9 mouse cellular contexts compared by ENCODE assay signal in the genomic region with DNA sequence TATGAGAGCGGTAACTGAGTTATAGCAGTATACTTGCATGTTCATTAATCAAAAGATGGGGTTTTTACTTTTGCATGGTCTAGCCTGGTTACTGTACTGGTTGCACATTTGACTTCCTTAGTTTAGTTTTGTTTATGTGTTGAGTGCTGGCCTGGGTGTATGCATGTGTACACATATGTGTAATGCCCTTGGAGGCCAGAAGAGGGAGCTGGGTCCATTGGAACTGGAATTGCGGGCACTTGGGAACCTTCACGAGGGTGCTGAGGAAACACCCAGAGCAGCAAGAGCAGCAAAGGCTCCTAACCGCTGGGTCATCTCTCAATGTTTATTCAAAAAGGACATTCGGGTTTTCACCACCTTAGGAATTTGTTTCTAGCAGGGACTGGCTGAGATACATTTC.
DNase-seq lines count a peak whose midpoint lies in the region; ATAC-seq and TF ChIP-seq lines count a peak whose summit lies in the region.
"Had no signal": no experiment of that assay in that cellular context is flagged by ENCODE, and none has a peak within 500 bp of the region (broad histone marks: within the 10 kb centered on the region; RNA-seq: fewer than 3 reads in every experiment).

No protein-coding gene starts in this region.

- no peak overlapping the region for H3K9ac ChIP-seq in liver, adult 2 months (ENCODE audit: low read depth, low read length)
- no peak overlapping the region for H3K9ac ChIP-seq in liver, embryonic 11.5 days (ENCODE audit: low read depth, low read length)

- H3K79me2 ChIP-seq in liver, adult 2 months (ENCODE audit: control insufficient read depth, insufficient read depth, low read length): no peaks in the 10 kb centered on the region

- TF ChIP-seq CTCF in cerebellum, adult 2 months (IDR thresholded peaks at IDR 0.05; ENCODE audit: borderline replicate concordance, insufficient read depth, low read depth, low read length): peak; percentile 60; the same call in 1 of the 2 replicates
- TF ChIP-seq CTCF in liver, adult 2 months (IDR thresholded peaks at IDR 0.05; ENCODE audit: low read depth, low read length): peak; percentile 67
- peak; percentile 43; the same call in 1 of the 2 replicates for TF ChIP-seq CTCF in brain, embryonic 14.5 days (IDR thresholded peaks at IDR 0.05; ENCODE audit: borderline replicate concordance, extremely low read depth, insufficient read depth, insufficient read length)

- DNase-seq in cerebellum, adult 2 months: peak; percentile 14 to 17
- no peak for DNase-seq in cerebellum, adult 11 months
- DNase-seq in liver, adult 2 months (ENCODE audit: extremely low read depth, low read depth, low spot score): peak; percentile 48
- no peak for DNase-seq in liver, embryonic 11.5 days (ENCODE audit: low spot score)
- no peak for DNase-seq in brain, embryonic 14.5 days (ENCODE audit: low read depth)
- DNase-seq in limb, embryonic 10.5 days (ENCODE audit: low spot score): peak; percentile 44
- peak; percentile 67 for DNase-seq in testis, postnatal 10 days (ENCODE audit: low spot score)
- DNase-seq in urinary bladder, adult 18-20 months (ENCODE audit: low spot score in 2 of 2): no peak

- no peaks in the 10 kb centered on the region for H3K4me1 ChIP-seq in cerebellum, adult 2 months (ENCODE audit: control insufficient read depth, insufficient read depth, low read length)
- H3K4me1 ChIP-seq in liver, adult 2 months (ENCODE audit: control insufficient read depth, insufficient read depth, low read length): no peaks in the 10 kb centered on the region
- H3K4me1 ChIP-seq in liver, embryonic 11.5 days (replicated peaks; ENCODE audit: control insufficient read depth, insufficient read depth, low read length): no peaks in the 10 kb centered on the region
- H3K4me1 ChIP-seq in limb, embryonic 10.5 days: no peaks in the 10 kb centered on the region

- H3K36me3 ChIP-seq in liver, adult 2 months (ENCODE audit: control insufficient read depth, insufficient read depth, low read length): no peaks in the 10 kb centered on the region
- no peaks in the 10 kb centered on the region for H3K36me3 ChIP-seq in liver, embryonic 11.5 days (ENCODE audit: control insufficient read depth, insufficient read depth, low read length)
- H3K36me3 ChIP-seq in limb, embryonic 10.5 days: no peaks in the 10 kb centered on the region

- no peaks in the 10 kb centered on the region for H3K27me3 ChIP-seq in cerebellum, adult 2 months (ENCODE audit: control insufficient read depth, insufficient read depth, low read length)
- no peaks in the 10 kb centered on the region for H3K27me3 ChIP-seq in liver, adult 2 months (ENCODE audit: control insufficient read depth, insufficient read depth, low read length)
- H3K27me3 ChIP-seq in liver, embryonic 11.5 days (replicated peaks; ENCODE audit: control insufficient read depth, insufficient read depth, low read length): no peaks in the 10 kb centered on the region
- no peaks in the 10 kb centered on the region for H3K27me3 ChIP-seq in limb, embryonic 10.5 days (ENCODE audit: low read depth, poor library complexity, severe bottlenecking)

- WGBS in cerebellum, adult 2 months: 72% methylated on average over 5 of the region's 5 CpGs
- WGBS in liver, adult 2 months: 57% methylated on average over 5 of the region's 5 CpGs
- 63% methylated on average over 5 of the region's 5 CpGs for WGBS in liver, embryonic 11.5 days
- WGBS in limb, embryonic 10.5 days: 79% methylated on average over 5 of the region's 5 CpGs

- no peak for TF ChIP-seq POLR2A in cerebellum, adult 2 months (IDR thresholded peaks at IDR 0.05; ENCODE audit: borderline replicate concordance, insufficient read depth, low read length)
- no peak for TF ChIP-seq POLR2A in liver, adult 2 months (IDR thresholded peaks at IDR 0.05; ENCODE audit: extremely low read depth, insufficient read depth, low read length)
- TF ChIP-seq POLR2A in brain, embryonic 14.5 days (IDR thresholded peaks at IDR 0.05; ENCODE audit: borderline replicate concordance, extremely low read depth, insufficient read depth, insufficient read length, poor library complexity, severe bottlenecking): no peak

- no peak overlapping the region for H3K4me3 ChIP-seq in cerebellum, adult 2 months (replicated peaks; ENCODE audit: insufficient read depth, low read depth, low read length)
- H3K4me3 ChIP-seq in liver, adult 2 months (ENCODE audit: insufficient read depth, low read depth, low read length): no peak overlapping the region
- H3K4me3 ChIP-seq in liver, embryonic 11.5 days (ENCODE audit: low read depth, low read length): no peak overlapping the region
- H3K4me3 ChIP-seq in limb, embryonic 10.5 days: no peak overlapping the region
- H3K4me3 ChIP-seq: myocyte had no signal

- no peak overlapping the region for H3K27ac ChIP-seq in cerebellum, adult 2 months (ENCODE audit: insufficient read depth, low read length)
- no peak overlapping the region for H3K27ac ChIP-seq in liver, adult 2 months (replicated peaks; ENCODE audit: insufficient read depth, low read depth, low read length)
- no peak overlapping the region for H3K27ac ChIP-seq in liver, embryonic 11.5 days (ENCODE audit: low read depth, low read length)
- H3K27ac ChIP-seq in limb, embryonic 10.5 days: no peak overlapping the region

- H3K9me3 ChIP-seq in liver, embryonic 11.5 days (ENCODE audit: control insufficient read depth, low read length): 0 out of 2 replicates have a peak, but pooled peaks cover 2% of the 10 kb centered on the region
- H3K9me3 ChIP-seq in limb, embryonic 10.5 days (replicated peaks): no peaks in the 10 kb centered on the region

- no peak overlapping the region for H3K4me2 ChIP-seq in liver, embryonic 11.5 days

- ATAC-seq in liver, embryonic 11.5 days (replicated peaks; ENCODE audit: low FRiP score): no peak

Comparison
In these comparisons a context has a peak if more than half of its experiments do, and no peak if none do; other contexts are left out.
1. DNase-seq: peak in cerebellum, adult 2 months (2 of 2), liver, adult 2 months (single experiment), limb, embryonic 10.5 days (single experiment) and testis, postnatal 10 days (single experiment); none in cerebellum, adult 11 months (single experiment), liver, embryonic 11.5 days (single experiment), brain, embryonic 14.5 days (single experiment) and urinary bladder, adult 18-20 months (0 of 2).
2. Peak in every context shown above with its lines, with median percentiles within 50 percentile points of each other: CTCF ChIP-seq.